Mouse (Mus musculus) gastrocnemius, postnatal 4 days (tissue): Measurements from ENCODE around the gene Ina. TPM values are rescaled to one million over a fixed set of nuclear protein-coding genes. Genes with fewer than 3 reads are reported as not detected.

ENCODE experiments used
- DNase-seq, 2 experiments: peaks; one replicate each; pipeline ENCODE4 v3.0.0; 2021 to 2022; ENCODE audit warnings: low spot score in 2 of 2, mixed read lengths in 2 of 2
- total RNA-seq, 2 experiments: library from RNA; stranded (reverse); gene quantifications; 2 replicates each; pipeline ENCODE4 v1.2.3; 2021

Ina gene
- total RNA-seq, 2 experiments from 2014 or later, result 0.08 to 0.25 TPM

GRCm38 (mm10) chr19:47050271-47051032, 36.0 kb downstream of the Ina start, which contains the start of gene Pcgf6:
Gene Pcgf6, minus strand, starts transcription at chr19:47050906.
- peak; percentile 36 to 71 for DNase-seq

- no peak for DNase-seq
Measured at GRCm38 (mm10) chr19:47052927-47053326, 38.4 kb downstream of the Ina start.

- no peak for DNase-seq
Measured at GRCm38 (mm10) chr19:47053471-47053870, 39.0 kb downstream of the Ina start.

GRCm38 (mm10) chr19:47057684-47058083, 43.2 kb downstream of the Ina start:
- DNase-seq, result no peak

- DNase-seq, result no peak
Measured at GRCm38 (mm10) chr19:47065860-47066259, 51.4 kb downstream of the Ina start.

- peak; percentile 92 to 97 for DNase-seq
Measured at GRCm38 (mm10) chr19:47067096-47067882, 52.8 kb downstream of the Ina start, which contains the start of gene Taf5. Gene Taf5, plus strand, starts transcription at chr19:47067746.

GRCm38 (mm10) chr19:47067924-47068611, 53.6 kb downstream of the Ina start:
- peak; percentile 71 to 85 for DNase-seq

Other genes with a start within 250 kb of the Ina start
- gene Nt5c2, start 455 bp downstream of the Ina start, total RNA-seq, result 10 to 100 TPM; 68.7 to 80.2 TPM
- 1 to 10 TPM; 5.3 to 7.0 TPM for gene Pcgf6, start 36.2 kb downstream of the Ina start, total RNA-seq
- 1 to 10 TPM; 4.0 to 4.1 TPM for gene Taf5, start 53.0 kb downstream of the Ina start, total RNA-seq
- 100 to 1,000 TPM; 864 to 878 TPM for gene Usmg5, start 75.9 kb downstream of the Ina start, total RNA-seq
- 10 to 100 TPM; 14.2 to 16.3 TPM for gene Pdcd11, start 76.1 kb downstream of the Ina start, total RNA-seq
- 1 to 10 TPM; 5.6 to 6.1 TPM for gene Calhm2, start 123.6 kb downstream of the Ina start, total RNA-seq
- gene Calhm1, start 129.6 kb downstream of the Ina start, total RNA-seq, result not detected
- not detected for gene Calhm3, start 143.1 kb downstream of the Ina start, total RNA-seq
- gene Neurl1a, start 164.1 kb downstream of the Ina start, total RNA-seq, result 10 to 100 TPM; 30.8 to 33.0 TPM